Mouse (Mus musculus) liver, embryonic 14.5 days (tissue): ENCODE measurements at regions not wholly inside any gene's neighbourhood (a gene's known extent, or its start where the extent isn't known, plus 50 kb on each side); places are given as distances from the start of the nearest gene placed in this dataset.

Experiments used
- ATAC-seq: fragments of 200-750 bp; cut with Nextera tagmentation; 2 replicates; pipeline ENCODE4 v1.8.0; 2017; ENCODE audit warnings: moderate number of reproducible peaks, mild to moderate bottlenecking, moderate library complexity; ENCODE audit not compliant: insufficient read depth
- DNase-seq, 3 experiments: peaks; one replicate each; pipeline ENCODE4 v3.0.0-alpha.2; 2012 to 2013; ENCODE audit warnings: low read depth in 3 of 3, low spot score in 3 of 3
- H3K27ac ChIP-seq: fragments of 300-500 bp; sonication (generic); 2 replicates; pipeline ENCODE4 v1.5.1; 2014; ENCODE audit warnings: moderate library complexity, mild to moderate bottlenecking, control low read depth, inconsistent platforms
- H3K27me3 ChIP-seq: fragments of 300-500 bp; sonication (generic); 2 replicates; pipeline ENCODE4 v1.6.1; 2014; ENCODE audit warnings: mild to moderate bottlenecking, low read length, moderate library complexity; ENCODE audit not compliant: control insufficient read depth, insufficient read depth
- H3K36me3 ChIP-seq: fragments of 300-500 bp; sonication (generic); replicated peaks from 2 replicates; pipeline ENCODE4 v1.6.1; 2014; ENCODE audit warnings: low read depth; ENCODE audit not compliant: control insufficient read depth, insufficient read depth
- H3K4me1 ChIP-seq, 2 experiments: fragments of 200-500 bp in 1 of 2; fragments of 300-500 bp in 1 of 2; sonication (generic) in 1 of 2; replicated peaks; 2 replicates each; pipeline ENCODE4 v1.6.1; 2012 to 2014; ENCODE audit warnings: antibody characterized with exemption in 1 of 2, inconsistent platforms in 1 of 2, low read length in 1 of 2; ENCODE audit not compliant: control insufficient read depth in 2 of 2, insufficient read depth in 2 of 2
- H3K4me2 ChIP-seq: fragments of 300-500 bp; sonication (generic); 2 replicates; pipeline ENCODE4 v1.6.1; 2014; ENCODE audit warnings: low read depth, mild to moderate bottlenecking, control low read depth, moderate library complexity
- H3K4me3 ChIP-seq, 2 experiments: fragments of 200-500 bp in 1 of 2; fragments of 300-500 bp in 1 of 2; sonication (generic) in 1 of 2; 2 replicates each; pipeline ENCODE4 v1.5.1; 2012 to 2014; ENCODE audit warnings: low read depth in 2 of 2, low read length in 2 of 2, mild to moderate bottlenecking in 2 of 2, control low read depth in 1 of 2, inconsistent platforms in 1 of 2, moderate library complexity in 1 of 2; ENCODE audit not compliant: insufficient read depth in 1 of 2
- H3K9ac ChIP-seq: fragments of 300-500 bp; sonication (generic); replicated peaks from 2 replicates; pipeline ENCODE4 v1.6.1; 2014; ENCODE audit warnings: mild to moderate bottlenecking, control low read depth, moderate library complexity
- H3K9me3 ChIP-seq: fragments of 300-500 bp; sonication (generic); 2 replicates; pipeline ENCODE4 v1.6.1; 2016; ENCODE audit warnings: low read length, mixed read lengths; ENCODE audit not compliant: control insufficient read depth
- CTCF ChIP-seq: IDR thresholded peaks from 2 replicates; pipeline ENCODE4 v1.5.1; 2016; ENCODE audit warnings: antibody characterized with exemption, low read depth, control low read depth
- EP300 ChIP-seq: IDR thresholded peaks from 2 replicates; pipeline ENCODE4 v1.6.1; 2016; ENCODE audit warnings: antibody characterized with exemption, low read depth
- WGBS: fragments of 180-500 bp; shearing (Covaris S2); extraction: QIAGEN DNeasy Blood & Tissue Kit; methylation state at CpG from one replicate; pipeline ENCODE4 v1.1.7; 2014; ENCODE audit not compliant: insufficient replicate concordance; 5-methylcytosine and 5-hydroxymethylcytosine counted together

- DNase-seq, result no peak
- Histone ChIP-seq H3K27ac (no peak overlapping the region), H3K9me3 (no peaks in the 10 kb centered on the region), H3K4me3 (no peak overlapping the region), H3K4me1 (no peaks in the 10 kb centered on the region), H3K36me3 (no peaks in the 10 kb centered on the region), H3K27me3 (no peaks in the 10 kb centered on the region), H3K9ac (no peak overlapping the region), H3K4me2 (no peak overlapping the region)
- TF ChIP-seq EP300 (no peak), CTCF (no peak)
- no peak for ATAC-seq
- 55% methylated on average over 2 of the region's 2 CpGs for WGBS
Measured at GRCm38 (mm10) chr5:111982106-111982505, 248.4 kb downstream of the Gm26897 start.

- Histone ChIP-seq H3K27ac (no peak overlapping the region), H3K4me3 (no peak overlapping the region), H3K9ac (no peak overlapping the region), H3K27me3 (no peaks in the 10 kb centered on the region), H3K4me2 (no peak overlapping the region), H3K9me3 (no peaks in the 10 kb centered on the region), H3K4me1 (no peaks in the 10 kb centered on the region), H3K36me3 (no peaks in the 10 kb centered on the region)
- DNase-seq (no peak), ATAC-seq (no peak)
- WGBS, result 53% methylated on average over 8 of the region's 8 CpGs
- no peak for TF ChIP-seq EP300
- TF ChIP-seq CTCF, result no peak
Measured at GRCm38 (mm10) chr5:111985997-111986396, 252.3 kb downstream of the Gm26897 start.

GRCm38 (mm10) chr5:111987036-111987435 is 253.3 kb downstream of the Gm26897 start:
- WGBS, result 41% methylated on average over 6 of the region's 6 CpGs
- DNase-seq (no peak), ATAC-seq (no peak)
- Histone ChIP-seq H3K9me3 (no peaks in the 10 kb centered on the region), H3K36me3 (no peaks in the 10 kb centered on the region), H3K27me3 (no peaks in the 10 kb centered on the region), H3K27ac (no peak overlapping the region), H3K4me3 (no peak overlapping the region), H3K4me1 (no peaks in the 10 kb centered on the region), H3K9ac (no peak overlapping the region), H3K4me2 (no peak overlapping the region)
- TF ChIP-seq CTCF (no peak), EP300 (no peak)

GRCm38 (mm10) chr5:111991805-111992204 is 258.1 kb downstream of the Gm26897 start:
- TF ChIP-seq CTCF (no peak), EP300 (no peak)
- no peak for DNase-seq
- no peaks in the 10 kb centered on the region for H3K27me3 ChIP-seq

GRCm38 (mm10) chr5:111993221-111993620 is 259.1 kb downstream of the Cryba4 start:
- Histone ChIP-seq H3K4me3 (no peak overlapping the region), H3K4me2 (no peak overlapping the region), H3K27me3 (no peaks in the 10 kb centered on the region), H3K9ac (no peak overlapping the region), H3K4me1 (no peaks in the 10 kb centered on the region), H3K27ac (no peak overlapping the region), H3K36me3 (no peaks in the 10 kb centered on the region), H3K9me3 (no peaks in the 10 kb centered on the region)
- no peak for DNase-seq
- no peak for ATAC-seq
- TF ChIP-seq CTCF, result no peak
- TF ChIP-seq EP300, result no peak
- WGBS, result 56% methylated on average over 7 of the region's 7 CpGs

More at GRCm38 (mm10) chr5:111991805-111992204, 258.1 kb downstream of the Gm26897 start:
- Histone ChIP-seq H3K9ac (no peak overlapping the region), H3K27ac (no peak overlapping the region), H3K4me3 (no peak overlapping the region), H3K4me2 (no peak overlapping the region), H3K4me1 (no peaks in the 10 kb centered on the region), H3K36me3 (no peaks in the 10 kb centered on the region), H3K9me3 (no peaks in the 10 kb centered on the region)
- no peak for ATAC-seq
- 74% methylated on average over 10 of the region's 10 CpGs for WGBS

GRCm38 (mm10) chr5:111993930-111994329 is 258.4 kb downstream of the Cryba4 start:
- no peaks in the 10 kb centered on the region for H3K4me1 ChIP-seq

More at GRCm38 (mm10) chr5:111993930-111994329, 258.4 kb downstream of the Cryba4 start:
- H3K4me2 ChIP-seq, result no peak overlapping the region
- H3K4me3 ChIP-seq, result no peak overlapping the region
- no peaks in the 10 kb centered on the region for H3K27me3 ChIP-seq
- TF ChIP-seq CTCF, result no peak
- no peak for TF ChIP-seq EP300
- DNase-seq (no peak), ATAC-seq (no peak)
- no peaks in the 10 kb centered on the region for H3K9me3 ChIP-seq
- no peaks in the 10 kb centered on the region for H3K36me3 ChIP-seq
- WGBS, result 69% methylated on average over 9 of the region's 9 CpGs
- H3K9ac ChIP-seq, result no peak overlapping the region
- no peak overlapping the region for H3K27ac ChIP-seq
